ENCODE assay signal across 10 mouse cellular contexts in the genomic region with DNA sequence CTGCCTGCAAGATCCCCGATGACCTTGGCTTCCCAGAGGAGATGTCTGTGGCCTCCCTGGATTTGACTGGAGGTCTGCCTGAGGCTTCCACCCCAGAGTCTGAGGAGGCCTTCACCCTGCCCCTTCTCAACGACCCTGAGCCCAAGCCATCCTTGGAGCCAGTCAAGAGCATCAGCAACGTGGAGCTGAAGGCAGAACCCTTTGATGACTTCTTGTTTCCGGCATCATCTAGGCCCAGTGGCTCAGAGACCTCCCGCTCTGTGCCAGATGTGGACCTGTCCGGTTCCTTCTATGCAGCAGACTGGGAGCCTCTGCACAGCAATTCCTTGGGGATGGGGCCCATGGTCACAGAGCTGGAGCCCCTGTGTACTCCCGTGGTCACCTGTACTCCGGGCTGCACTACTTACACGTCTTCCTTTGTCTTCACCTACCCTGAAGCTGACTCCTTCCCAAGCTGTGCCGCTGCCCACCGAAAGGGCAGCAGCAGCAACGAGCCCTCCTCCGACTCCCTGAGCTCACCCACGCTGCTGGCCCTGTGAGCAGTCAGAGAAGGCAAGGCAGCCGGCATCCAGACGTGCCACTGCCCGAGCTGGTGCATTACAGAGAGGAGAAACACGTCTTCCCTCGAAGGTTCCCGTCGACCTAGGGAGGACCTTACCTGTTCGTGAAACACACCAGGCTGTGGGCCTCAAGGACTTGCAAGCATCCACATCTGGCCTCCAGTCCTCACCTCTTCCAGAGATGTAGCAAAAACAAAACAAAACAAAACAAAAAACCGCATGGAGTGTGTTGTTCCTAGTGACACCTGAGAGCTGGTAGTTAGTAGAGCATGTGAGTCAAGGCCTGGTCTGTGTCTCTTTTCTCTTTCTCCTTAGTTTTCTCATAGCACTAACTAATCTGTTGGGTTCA. TPM values are rescaled to one million over a fixed set of nuclear protein-coding genes. Genes with fewer than 3 reads are reported as not detected.
DNase-seq lines count a peak whose midpoint lies in the region; ATAC-seq and TF ChIP-seq lines count a peak whose summit lies in the region.
"Had no signal": no experiment of that assay in that cellular context is flagged by ENCODE, and none has a peak within 500 bp of the region (broad histone marks: within the 10 kb centered on the region; RNA-seq: fewer than 3 reads in every experiment).

No protein-coding gene starts in this region.

- 0 out of 2 replicates have a peak overlapping the region, but pooled peaks have one; percentile 46 for H3K27ac ChIP-seq in gastrocnemius, adult 2 months
- no peak overlapping the region for H3K27ac ChIP-seq in midbrain, embryonic 10.5 days (replicated peaks)
- H3K27ac ChIP-seq in midbrain, embryonic 16.5 days (ENCODE audit: low read length): no peak overlapping the region
- H3K27ac ChIP-seq in intestine, postnatal 0 days (ENCODE audit: low read depth, low read length): no peak overlapping the region

- peaks cover 50% of the 10 kb centered on the region for H3K4me1 ChIP-seq in midbrain, embryonic 10.5 days
- peaks cover 26% of the 10 kb centered on the region for H3K4me1 ChIP-seq in midbrain, embryonic 16.5 days (ENCODE audit: control insufficient read depth, insufficient read depth, low read length)
- H3K4me1 ChIP-seq in intestine, postnatal 0 days (replicated peaks; ENCODE audit: control insufficient read depth, insufficient read depth, low read length): peaks cover 15% of the 10 kb centered on the region; the same call in 1 of the 2 replicates

- peak overlapping the region; percentile 90 for H3K4me3 ChIP-seq in gastrocnemius, adult 2 months
- peak overlapping the region; percentile 70 for H3K4me3 ChIP-seq in midbrain, embryonic 10.5 days
- no peak overlapping the region for H3K4me3 ChIP-seq in midbrain, embryonic 16.5 days (ENCODE audit: low read depth, low read length)
- H3K4me3 ChIP-seq in intestine, postnatal 0 days (ENCODE audit: low read depth, low read length): peak overlapping the region; percentile 80

- H3K9me3 ChIP-seq in midbrain, embryonic 10.5 days (replicated peaks): no peaks in the 10 kb centered on the region
- no peaks in the 10 kb centered on the region for H3K9me3 ChIP-seq in midbrain, embryonic 16.5 days (replicated peaks; ENCODE audit: control insufficient read depth, low read length, poor library complexity, severe bottlenecking)
- no peaks in the 10 kb centered on the region for H3K9me3 ChIP-seq in intestine, postnatal 0 days (ENCODE audit: control insufficient read depth)

- no peak for DNase-seq in gastrocnemius, adult 2 months
- DNase-seq in gastrocnemius, postnatal 36 days: no peak
- DNase-seq in midbrain, embryonic 10.5 days (ENCODE audit: low spot score): no peak
- peak; percentile 59 for DNase-seq in splenic B cell, adult 2 months (ENCODE audit: low read depth, low spot score)
- no peak for DNase-seq in left cerebral cortex, adult 9 months (ENCODE audit: low spot score in 2 of 2)
- no peak for DNase-seq in urinary bladder, adult 18-20 months (ENCODE audit: low spot score in 2 of 2)
- DNase-seq: adrenal gland, postnatal 10 days; kidney, postnatal 14 days had no signal

- H3K27me3 ChIP-seq in midbrain, embryonic 10.5 days (ENCODE audit: low read depth, poor library complexity, severe bottlenecking): peaks cover 68% of the 10 kb centered on the region
- peaks cover 13% of the 10 kb centered on the region for H3K27me3 ChIP-seq in midbrain, embryonic 16.5 days (ENCODE audit: control insufficient read depth, insufficient read depth, low read depth, low read length)
- H3K27me3 ChIP-seq in intestine, postnatal 0 days (replicated peaks; ENCODE audit: control insufficient read depth, insufficient read depth, low read length): no peaks in the 10 kb centered on the region
- H3K27me3 ChIP-seq in splenic B cell, adult 2 months (ENCODE audit: control insufficient read depth, insufficient read depth, low read length, poor library complexity, severe bottlenecking): no peaks in the 10 kb centered on the region

- TF ChIP-seq CTCF in gastrocnemius, adult 2 months (IDR thresholded peaks at IDR 0.05): no peak
- no peak for TF ChIP-seq CTCF in intestine, postnatal 0 days (IDR thresholded peaks at IDR 0.05; ENCODE audit: low read depth)

- 29% methylated on average over 23 of the region's 23 CpGs for WGBS in midbrain, embryonic 10.5 days
- 33% methylated on average over 23 of the region's 23 CpGs for WGBS in midbrain, embryonic 16.5 days
- 73% methylated on average over 23 of the region's 23 CpGs for WGBS in intestine, postnatal 0 days

- intact Hi-C loops in gastrocnemius, adult 2 months (cut with DNase I): loop anchor here (5.0 kb wide), 1 partner anchor 104 kb away; a partner anchor contains a TSS
- intact Hi-C loops in gastrocnemius, postnatal 36 days (cut with DNase I): loop anchor here (5.0 kb wide), 1 partner anchor 114 kb away; no protein-coding TSS in a partner anchor

- no peaks in the 10 kb centered on the region for H3K36me3 ChIP-seq in midbrain, embryonic 10.5 days
- H3K36me3 ChIP-seq in midbrain, embryonic 16.5 days (ENCODE audit: control insufficient read depth, insufficient read depth, low read length): no peaks in the 10 kb centered on the region
- peaks cover 8% of the 10 kb centered on the region; the same call in 1 of the 2 replicates for H3K36me3 ChIP-seq in intestine, postnatal 0 days (ENCODE audit: control insufficient read depth, insufficient read depth)
- H3K36me3 ChIP-seq in splenic B cell, adult 2 months (ENCODE audit: control insufficient read depth, insufficient read depth, low read length, poor library complexity, severe bottlenecking): peaks cover 5% of the 10 kb centered on the region; the same call in 1 of the 2 replicates

- no peak overlapping the region for H3K4me2 ChIP-seq in midbrain, embryonic 16.5 days (ENCODE audit: low read length)
- H3K4me2 ChIP-seq in intestine, postnatal 0 days (replicated peaks; ENCODE audit: low read depth): peak overlapping the region; percentile 90

- H3K9ac ChIP-seq in midbrain, embryonic 16.5 days (ENCODE audit: low read depth, low read length): no peak overlapping the region
- no peak overlapping the region for H3K9ac ChIP-seq in intestine, postnatal 0 days (ENCODE audit: low read depth, low read length)

- no peak for ATAC-seq in midbrain, embryonic 16.5 days
- no peak for ATAC-seq in intestine, postnatal 0 days

RNA-seq across cellular contexts. Expression of a gene that starts 2.5 kb away (rescaled TPM):
- 1 to 10 TPM; 3.6 to 8.7 TPM for total RNA-seq in gastrocnemius, adult 2 months (2021)
- total RNA-seq in gastrocnemius, postnatal 36 days (2021): 10 to 100 TPM in 1 of 2 experiments, 1 to 10 TPM in 1; 7.2 to 13.7 TPM
- polyA plus RNA-seq in midbrain, embryonic 10.5 days (2016; fragmentation: Nextera tagmentation; extraction: Ambion mirVana): 0.54 and 1.1 TPM in 2 replicates
- polyA plus RNA-seq in midbrain, embryonic 16.5 days (2015; fragmentation: Nextera tagmentation; extraction: Ambion mirVana): 1.8 TPM in 2 replicates
- 22.4 and 27.1 TPM in 2 replicates for polyA plus RNA-seq in intestine, postnatal 0 days (2015; fragmentation: Nextera tagmentation; extraction: Ambion mirVana)
